Mouse (Mus musculus) brown adipose tissue, adult 24 weeks (tissue): ENCODE results near the gene Pmfbp1. TPM values are rescaled to one million over a fixed set of nuclear protein-coding genes. Genes with fewer than 3 reads are reported as not detected.
A peak's percentile ranks its signal among the peaks of the same experiment; 100 is the strongest.

ENCODE experiments used
- H3K27ac ChIP-seq: fragments of 200-500 bp; replicated peaks from 2 replicates; pipeline ENCODE4 v1.5.1; 2012; ENCODE audit warnings: low read depth, mild to moderate bottlenecking, low read length
- H3K4me1 ChIP-seq: fragments of 200-500 bp; 2 replicates; pipeline ENCODE4 v1.6.1; 2012; ENCODE audit warnings: low read length, mixed read lengths; ENCODE audit not compliant: control insufficient read depth, insufficient read depth, insufficient read length
- H3K4me3 ChIP-seq: fragments of 200-500 bp; 2 replicates; pipeline ENCODE4 v1.5.1; 2012; ENCODE audit warnings: low read depth, mild to moderate bottlenecking, low read length, moderate library complexity; ENCODE audit not compliant: insufficient read depth
- polyA plus RNA-seq: library from polyadenylated mRNA; stranded (reverse); fragments of >200 nt; gene quantifications from 2 replicates; pipeline ENCODE4 v1.2.4, GENCODE M21; 2012; ENCODE audit not compliant: missing spikeins, insufficient read depth, insufficient read length

The Pmfbp1 gene
- polyA plus RNA-seq, 1 experiment: not detected

- H3K4me3 ChIP-seq: no peak overlapping the region
- no peak overlapping the region for H3K27ac ChIP-seq
- no peaks in the 10 kb centered on the region; the same call in 1 of the 2 replicates for H3K4me1 ChIP-seq
Observed at GRCm38 (mm10) chr8:109475436-109475835, 18.4 kb upstream of the Pmfbp1 start.

DNA sequence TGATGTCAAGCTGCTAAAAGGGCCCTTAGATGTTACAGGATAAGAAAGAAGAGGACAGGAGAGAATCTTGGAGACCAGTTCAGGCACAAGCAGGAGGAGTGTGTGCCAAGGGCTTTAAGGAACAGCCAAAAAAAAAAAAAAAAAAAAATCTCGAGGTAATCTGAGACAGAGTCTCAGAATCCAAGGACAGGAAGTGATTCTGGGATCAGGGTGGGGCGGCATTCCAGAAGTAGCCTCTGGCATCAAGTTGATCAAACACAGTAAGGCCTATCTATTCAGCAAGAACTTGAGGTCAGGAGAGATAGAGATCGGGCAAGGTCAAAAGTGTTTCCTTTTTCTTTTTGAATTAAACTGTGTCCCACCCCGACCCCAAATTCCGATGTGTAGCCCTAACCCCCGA lies 15.2 kb upstream of the Pmfbp1 start:
- no peaks in the 10 kb centered on the region; the same call in 1 of the 2 replicates for H3K4me1 ChIP-seq

DNA sequence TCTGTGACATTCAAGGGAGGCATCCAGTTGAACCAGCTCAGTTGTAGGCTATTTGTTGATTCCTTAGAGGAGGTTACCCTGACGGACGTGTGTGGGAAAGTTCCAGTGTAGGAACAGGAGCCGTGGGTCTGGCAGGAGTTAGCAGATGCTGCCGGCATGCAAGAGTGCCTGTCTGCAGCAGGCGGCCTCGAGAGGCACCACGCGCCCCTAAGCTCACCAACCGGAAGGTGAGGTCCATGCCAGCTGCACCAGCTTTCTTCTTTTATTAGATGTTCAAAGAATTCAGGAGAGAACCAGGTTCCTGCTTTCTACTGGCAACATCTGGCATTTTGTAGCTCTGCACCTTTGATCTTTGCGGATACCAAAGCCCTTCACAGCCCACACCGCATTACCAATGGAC lies 9.1 kb upstream of the Pmfbp1 start:
- Histone ChIP-seq H3K27ac (no peak overlapping the region), H3K4me3 (peak overlapping the region; percentile 10), H3K4me1 (no peaks in the 10 kb centered on the region; the same call in 1 of the 2 replicates)

More for the DNA sequence above, 15.2 kb upstream of the Pmfbp1 start:
- Histone ChIP-seq H3K27ac (no peak overlapping the region), H3K4me3 (no peak overlapping the region)

- no peaks in the 10 kb centered on the region for H3K4me1 ChIP-seq
- H3K4me3 ChIP-seq: no peak overlapping the region
- H3K27ac ChIP-seq: no peak overlapping the region
Observed at GRCm38 (mm10) chr8:109485530-109485929, 8.3 kb upstream of the Pmfbp1 start.

GRCm38 (mm10) chr8:109492785-109493184 lies 1.0 kb upstream of the Pmfbp1 start:
- Histone ChIP-seq H3K27ac (no peak overlapping the region), H3K4me1 (no peaks in the 10 kb centered on the region), H3K4me3 (no peak overlapping the region)

GRCm38 (mm10) chr8:109494601-109495000 lies 774 bp downstream of the Pmfbp1 start:
- no peak overlapping the region for H3K4me3 ChIP-seq
- no peak overlapping the region for H3K27ac ChIP-seq
- no peaks in the 10 kb centered on the region for H3K4me1 ChIP-seq

DNA sequence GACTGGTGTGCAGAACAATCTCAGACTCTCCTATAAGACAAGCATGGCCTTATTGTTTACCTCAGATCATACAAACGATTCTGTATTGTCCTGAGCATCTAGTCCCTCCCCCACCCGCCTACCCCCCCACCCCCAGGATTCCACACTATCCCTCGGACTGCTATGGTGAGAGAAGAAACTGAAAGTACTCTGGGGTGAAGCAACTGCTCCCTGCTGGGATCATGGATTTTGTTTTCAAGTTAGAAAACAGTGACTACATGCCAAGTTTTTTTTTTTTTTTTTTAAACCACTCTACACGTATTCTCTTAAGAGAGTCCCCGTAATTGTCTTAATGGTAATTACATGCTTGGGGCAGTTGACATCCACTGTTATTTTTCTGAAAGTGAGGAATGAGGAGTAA lies 3.6 kb downstream of the Pmfbp1 start:
- no peak overlapping the region for H3K27ac ChIP-seq
- H3K4me3 ChIP-seq: no peak overlapping the region
- no peaks in the 10 kb centered on the region for H3K4me1 ChIP-seq

- no peak overlapping the region for H3K27ac ChIP-seq
- H3K4me1 ChIP-seq: no peaks in the 10 kb centered on the region
- no peak overlapping the region for H3K4me3 ChIP-seq
Observed at GRCm38 (mm10) chr8:109499009-109499717, 5.3 kb downstream of the Pmfbp1 start.

DNA sequence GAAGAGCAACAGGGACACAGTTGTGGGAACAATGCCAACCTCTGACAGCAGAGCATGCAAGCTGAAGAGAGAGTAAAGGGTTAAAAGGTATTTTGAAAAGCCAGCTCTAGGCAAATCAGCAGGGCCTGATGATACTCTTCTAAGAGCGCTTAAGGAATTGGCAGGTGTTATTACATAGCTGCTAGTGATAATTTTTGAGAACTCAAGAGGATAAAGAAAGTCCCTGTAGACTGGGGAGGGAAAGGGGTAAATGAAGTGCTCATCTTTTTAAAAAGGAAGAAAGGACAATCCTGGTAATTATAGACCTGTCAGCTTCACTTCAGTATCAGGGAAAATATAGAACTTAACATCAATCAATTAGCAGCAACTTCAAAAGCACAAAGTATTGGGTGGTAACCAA lies 9.7 kb downstream of the Pmfbp1 start:
- H3K4me3 ChIP-seq: no peak overlapping the region
- H3K27ac ChIP-seq: no peak overlapping the region
- H3K4me1 ChIP-seq: no peaks in the 10 kb centered on the region

DNA sequence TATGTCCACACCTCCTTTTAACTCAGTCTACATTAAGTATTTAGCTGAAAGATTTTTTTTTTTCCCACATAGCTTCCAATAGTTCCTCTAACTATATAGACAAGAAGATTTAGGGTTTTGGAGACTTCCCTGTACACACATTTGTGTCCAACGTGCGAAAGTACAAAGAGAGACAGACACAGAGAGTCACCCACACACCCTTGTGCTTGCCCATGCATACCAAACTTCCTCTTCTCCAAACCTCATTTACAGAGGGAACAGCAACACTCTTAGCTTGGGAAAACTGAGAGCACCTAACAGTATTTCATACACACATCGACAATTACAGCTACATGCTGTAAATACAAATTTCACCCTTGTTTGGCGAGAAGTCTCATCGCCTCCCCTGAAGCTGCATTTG lies 11.7 kb downstream of the Pmfbp1 start:
- Histone ChIP-seq H3K27ac (no peak overlapping the region), H3K4me1 (no peaks in the 10 kb centered on the region), H3K4me3 (no peak overlapping the region)

- Histone ChIP-seq H3K27ac (no peak overlapping the region), H3K4me1 (no peaks in the 10 kb centered on the region), H3K4me3 (no peak overlapping the region)
Observed at GRCm38 (mm10) chr8:109524008-109524407, 30.2 kb downstream of the Pmfbp1 start.

DNA sequence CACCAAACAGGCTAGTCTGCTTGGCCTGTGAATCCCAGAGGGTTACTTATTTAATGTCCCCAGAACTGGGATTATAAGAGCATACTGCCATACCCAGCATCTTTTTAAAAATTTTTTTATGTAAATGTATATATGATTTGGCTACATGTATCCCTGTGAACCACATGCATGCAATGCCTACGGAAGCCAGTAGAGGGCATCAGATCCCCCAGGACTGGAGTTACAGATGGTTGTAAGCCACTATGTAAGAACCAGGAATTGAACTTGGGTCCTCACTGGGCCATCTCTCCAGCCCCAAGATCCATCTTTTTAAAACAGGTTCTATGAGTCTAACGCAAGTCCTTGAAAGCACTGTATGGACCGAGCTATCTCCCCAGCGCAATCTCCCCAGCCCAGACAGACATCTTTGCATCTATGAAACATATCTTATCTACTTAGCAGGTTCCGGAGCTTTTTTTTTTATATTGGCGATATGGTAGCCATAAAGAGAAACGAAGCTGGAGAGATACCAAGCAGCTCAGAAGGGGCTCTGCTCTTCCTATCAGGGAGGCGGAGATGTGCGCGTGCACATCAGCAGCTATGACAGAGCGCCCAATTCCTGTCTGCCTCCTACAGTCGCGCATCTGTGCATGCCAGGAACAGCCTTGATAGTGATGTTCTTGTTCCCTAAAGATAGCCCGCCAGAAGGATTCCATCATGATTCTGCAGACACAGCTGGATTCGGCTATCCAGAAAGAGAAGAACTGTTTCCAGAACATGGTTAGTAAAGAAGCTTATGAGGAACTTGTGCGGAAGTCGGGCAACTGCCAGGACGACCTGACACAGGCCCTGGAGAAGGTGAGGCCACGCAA lies 41.5 kb downstream of the Pmfbp1 start:
- H3K4me3 ChIP-seq: no peak overlapping the region
- H3K4me1 ChIP-seq: no peaks in the 10 kb centered on the region
- no peak overlapping the region for H3K27ac ChIP-seq

- H3K4me3 ChIP-seq: no peak overlapping the region
- no peaks in the 10 kb centered on the region for H3K4me1 ChIP-seq
- H3K27ac ChIP-seq: no peak overlapping the region
Observed at GRCm38 (mm10) chr8:109536703-109537102, 42.9 kb downstream of the Pmfbp1 start.

- Histone ChIP-seq H3K27ac (no peak overlapping the region), H3K4me3 (no peak overlapping the region), H3K4me1 (no peaks in the 10 kb centered on the region)
Observed at GRCm38 (mm10) chr8:109542165-109542564, 48.3 kb downstream of the Pmfbp1 start.

- Histone ChIP-seq H3K27ac (no peak overlapping the region), H3K4me1 (no peaks in the 10 kb centered on the region), H3K4me3 (no peak overlapping the region)
Observed at GRCm38 (mm10) chr8:109542748-109543519, 49.1 kb downstream of the Pmfbp1 start.
